Mouse (Mus musculus): ENCODE measurements at regions not wholly inside any gene's neighbourhood (a gene's known extent, or its start where the extent isn't known, plus 50 kb on each side); places are given as distances from the start of the nearest gene placed in this dataset.

DNA sequence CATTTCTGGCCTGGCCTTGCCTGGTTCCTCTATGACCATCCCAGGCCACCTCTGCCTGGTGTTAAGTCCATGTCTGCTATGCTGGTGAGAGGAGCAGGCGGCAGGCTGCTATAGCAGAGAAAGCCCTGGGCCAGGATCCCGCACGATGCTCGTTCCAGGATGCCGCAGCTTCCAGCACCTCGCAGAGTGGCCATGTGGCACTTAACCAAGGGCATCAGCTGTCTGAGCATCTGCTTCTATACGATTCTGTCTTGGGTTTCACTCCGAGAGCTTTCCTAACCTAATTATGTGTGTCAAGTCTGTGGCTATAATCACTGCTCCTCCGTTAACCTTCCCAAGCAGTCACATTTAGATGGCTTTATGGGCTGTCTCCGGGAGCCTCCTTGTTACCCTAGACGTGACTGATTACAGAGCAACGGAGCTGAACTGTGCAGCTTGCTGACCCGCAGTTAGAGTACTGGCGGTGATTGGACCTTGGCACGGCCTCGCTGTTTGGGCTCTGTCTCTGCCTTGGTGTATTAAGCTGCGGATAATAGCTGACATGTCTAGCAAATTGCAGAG is 64.4 kb downstream of the Ackr3 start:
- H3K4me3 ChIP-seq (ENCODE audit: low read depth, low read length), result no peak overlapping the region
- no peak overlapping the region for H3K27ac ChIP-seq (ENCODE audit: low read depth, low read length)
- no peak overlapping the region for H3K4me2 ChIP-seq
- no peaks in the 10 kb centered on the region for H3K9me3 ChIP-seq (replicated peaks; ENCODE audit: control insufficient read depth, low read length)
- H3K27me3 ChIP-seq (ENCODE audit: control insufficient read depth, insufficient read depth, low read length), result no peaks in the 10 kb centered on the region; the same call in 1 of the 2 replicates
- WGBS (ENCODE audit: insufficient replicate concordance), result 69% methylated on average over 17 of the region's 17 CpGs
- no peak overlapping the region for H3K9ac ChIP-seq (ENCODE audit: low read depth, low read length)
- H3K36me3 ChIP-seq (ENCODE audit: control insufficient read depth, insufficient read depth, low read length), result no peaks in the 10 kb centered on the region
- H3K4me1 ChIP-seq (ENCODE audit: control insufficient read depth, insufficient read depth, low read length), result no peaks in the 10 kb centered on the region; the same call in 1 of the 2 replicates
- ATAC-seq (replicated peaks; ENCODE audit: insufficient number of reproducible peaks, low FRiP score, low TSS enrichment), result no peak

GRCm38 (mm10) chr1:90268951-90269350 is 65.2 kb downstream of the Ackr3 start:
- no peaks in the 10 kb centered on the region for H3K9me3 ChIP-seq (replicated peaks; ENCODE audit: control insufficient read depth, low read length)
- no peak overlapping the region for H3K4me3 ChIP-seq (ENCODE audit: low read depth, low read length)
- peaks cover 5% of the 10 kb centered on the region; the same call in 1 of the 2 replicates for H3K4me1 ChIP-seq (ENCODE audit: control insufficient read depth, insufficient read depth, low read length)
- no peaks in the 10 kb centered on the region for H3K36me3 ChIP-seq (ENCODE audit: control insufficient read depth, insufficient read depth, low read length)
- WGBS (ENCODE audit: insufficient replicate concordance), result 78% methylated on average over 7 of the region's 7 CpGs
- no peak overlapping the region for H3K27ac ChIP-seq (ENCODE audit: low read depth, low read length)
- no peak for ATAC-seq (replicated peaks; ENCODE audit: insufficient number of reproducible peaks, low FRiP score, low TSS enrichment)
- no peak overlapping the region for H3K4me2 ChIP-seq
- no peak overlapping the region for H3K9ac ChIP-seq (ENCODE audit: low read depth, low read length)
- no peaks in the 10 kb centered on the region; the same call in 1 of the 2 replicates for H3K27me3 ChIP-seq (ENCODE audit: control insufficient read depth, insufficient read depth, low read length)

- 84% methylated on average over 1 of the region's 1 CpGs for WGBS (ENCODE audit: insufficient replicate concordance)
Observed at GRCm38 (mm10) chr1:90269836-90270235, 66.1 kb downstream of the Ackr3 start.

GRCm38 (mm10) chr1:90271326-90271725 is 67.5 kb downstream of the Ackr3 start:
- no peak overlapping the region for H3K4me3 ChIP-seq (ENCODE audit: low read depth, low read length)
- no peaks in the 10 kb centered on the region for H3K9me3 ChIP-seq (replicated peaks; ENCODE audit: control insufficient read depth, low read length)
- H3K36me3 ChIP-seq (ENCODE audit: control insufficient read depth, insufficient read depth, low read length), result no peaks in the 10 kb centered on the region
- no peak overlapping the region for H3K4me2 ChIP-seq
- 84% methylated on average over 3 of the region's 3 CpGs for whole genome bisulfite sequencing (ENCODE audit: insufficient replicate concordance)
- H3K27me3 ChIP-seq (ENCODE audit: control insufficient read depth, insufficient read depth, low read length), result no peaks in the 10 kb centered on the region; the same call in 1 of the 2 replicates
- H3K9ac ChIP-seq (ENCODE audit: low read depth, low read length), result no peak overlapping the region
- ATAC-seq (replicated peaks; ENCODE audit: insufficient number of reproducible peaks, low FRiP score, low TSS enrichment), result no peak
- H3K4me1 ChIP-seq (ENCODE audit: control insufficient read depth, insufficient read depth, low read length), result peaks cover 5% of the 10 kb centered on the region; the same call in 1 of the 2 replicates
- no peak overlapping the region for H3K27ac ChIP-seq (ENCODE audit: low read depth, low read length)

More at GRCm38 (mm10) chr1:90269836-90270235, 66.1 kb downstream of the Ackr3 start:
- Histone ChIP-seq H3K27me3 (ENCODE audit: control insufficient read depth, insufficient read depth, low read length) (no peaks in the 10 kb centered on the region; the same call in 1 of the 2 replicates), H3K4me2 (no peak overlapping the region), H3K27ac (ENCODE audit: low read depth, low read length) (no peak overlapping the region), H3K4me1 (ENCODE audit: control insufficient read depth, insufficient read depth, low read length) (peaks cover 5% of the 10 kb centered on the region; the same call in 1 of the 2 replicates), H3K36me3 (ENCODE audit: control insufficient read depth, insufficient read depth, low read length) (no peaks in the 10 kb centered on the region), H3K9me3 (replicated peaks; ENCODE audit: control insufficient read depth, low read length) (no peaks in the 10 kb centered on the region), H3K9ac (ENCODE audit: low read depth, low read length) (no peak overlapping the region), H3K4me3 (ENCODE audit: low read depth, low read length) (no peak overlapping the region)
- no peak for ATAC-seq (replicated peaks; ENCODE audit: insufficient number of reproducible peaks, low FRiP score, low TSS enrichment)

GRCm38 (mm10) chr1:90272411-90272810 is 68.6 kb downstream of the Ackr3 start:
- no peaks in the 10 kb centered on the region for H3K9me3 ChIP-seq (replicated peaks; ENCODE audit: control insufficient read depth, low read length)
- no peaks in the 10 kb centered on the region for H3K27me3 ChIP-seq (ENCODE audit: control insufficient read depth, insufficient read depth, low read length)
- ATAC-seq (replicated peaks; ENCODE audit: insufficient number of reproducible peaks, low FRiP score, low TSS enrichment), result no peak
- no peak overlapping the region for H3K9ac ChIP-seq (ENCODE audit: low read depth, low read length)
- H3K4me3 ChIP-seq (ENCODE audit: low read depth, low read length), result no peak overlapping the region
- H3K36me3 ChIP-seq (ENCODE audit: control insufficient read depth, insufficient read depth, low read length), result no peaks in the 10 kb centered on the region
- H3K4me2 ChIP-seq, result no peak overlapping the region
- WGBS (ENCODE audit: insufficient replicate concordance), result 96% methylated on average over 5 of the region's 5 CpGs
- peaks cover 5% of the 10 kb centered on the region; the same call in 1 of the 2 replicates for H3K4me1 ChIP-seq (ENCODE audit: control insufficient read depth, insufficient read depth, low read length)
- no peak overlapping the region for H3K27ac ChIP-seq (ENCODE audit: low read depth, low read length)

DNA sequence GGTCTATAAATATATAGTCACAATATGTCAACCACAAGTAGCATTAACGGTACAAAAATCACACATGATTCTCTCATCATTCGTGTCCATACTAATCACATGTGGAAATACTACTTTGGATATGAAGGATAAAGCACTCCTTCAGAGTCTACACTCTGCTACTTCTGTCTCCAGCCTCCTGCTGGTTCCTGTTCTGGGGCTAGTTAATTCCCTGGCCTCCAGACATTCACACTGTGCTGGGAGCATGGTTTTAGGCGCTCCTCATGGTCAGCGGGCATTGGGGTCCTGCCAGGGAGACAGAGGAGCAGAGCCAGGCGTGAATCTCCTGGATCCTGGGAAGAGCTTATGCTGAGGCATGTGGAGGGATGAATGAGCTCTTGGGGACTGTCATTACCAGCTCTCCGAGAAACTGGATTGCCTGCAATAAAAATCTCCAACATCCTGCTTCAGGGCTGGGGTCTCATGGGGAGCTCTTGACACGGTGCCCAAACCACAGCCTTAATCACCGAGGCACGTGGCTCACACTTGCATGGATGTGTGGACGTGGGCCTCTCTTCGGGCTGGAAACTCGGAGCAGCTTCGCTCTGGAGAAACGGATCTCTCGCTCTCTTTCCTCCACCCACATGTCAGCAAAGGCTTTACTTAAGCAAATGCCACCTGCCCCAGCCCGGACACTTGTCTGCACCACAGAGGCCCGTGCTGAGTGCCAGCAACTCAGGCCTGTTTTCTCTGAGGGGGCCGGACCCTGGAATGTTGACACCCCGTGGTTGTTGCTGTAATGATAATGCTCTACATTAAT is 69.2 kb downstream of the Ackr3 start:
- Histone ChIP-seq H3K27ac (ENCODE audit: low read depth, low read length) (0 out of 2 replicates have a peak overlapping the region, but pooled peaks have one; percentile 22), H3K9me3 (replicated peaks; ENCODE audit: control insufficient read depth, low read length) (no peaks in the 10 kb centered on the region), H3K4me3 (ENCODE audit: low read depth, low read length) (no peak overlapping the region), H3K4me2 (no peak overlapping the region), H3K9ac (ENCODE audit: low read depth, low read length) (no peak overlapping the region), H3K27me3 (ENCODE audit: control insufficient read depth, insufficient read depth, low read length) (no peaks in the 10 kb centered on the region), H3K4me1 (ENCODE audit: control insufficient read depth, insufficient read depth, low read length) (peaks cover 5% of the 10 kb centered on the region; the same call in 1 of the 2 replicates), H3K36me3 (ENCODE audit: control insufficient read depth, insufficient read depth, low read length) (no peaks in the 10 kb centered on the region)
- WGBS (ENCODE audit: insufficient replicate concordance), result 77% methylated on average over 19 of the region's 19 CpGs
- no peak for ATAC-seq (replicated peaks; ENCODE audit: insufficient number of reproducible peaks, low FRiP score, low TSS enrichment)

- Histone ChIP-seq H3K27ac (ENCODE audit: low read depth, low read length) (0 out of 2 replicates have a peak overlapping the region, but pooled peaks have one; percentile 22), H3K4me2 (no peak overlapping the region), H3K27me3 (ENCODE audit: control insufficient read depth, insufficient read depth, low read length) (no peaks in the 10 kb centered on the region), H3K36me3 (ENCODE audit: control insufficient read depth, insufficient read depth, low read length) (no peaks in the 10 kb centered on the region), H3K9me3 (replicated peaks; ENCODE audit: control insufficient read depth, low read length) (no peaks in the 10 kb centered on the region), H3K4me1 (ENCODE audit: control insufficient read depth, insufficient read depth, low read length) (0 out of 2 replicates have a peak, but pooled peaks cover 5% of the 10 kb centered on the region), H3K4me3 (ENCODE audit: low read depth, low read length) (no peak overlapping the region), H3K9ac (ENCODE audit: low read depth, low read length) (no peak overlapping the region)
- no peak for ATAC-seq (replicated peaks; ENCODE audit: insufficient number of reproducible peaks, low FRiP score, low TSS enrichment)
Observed at GRCm38 (mm10) chr1:90273629-90273928, 69.8 kb downstream of the Ackr3 start.

DNA sequence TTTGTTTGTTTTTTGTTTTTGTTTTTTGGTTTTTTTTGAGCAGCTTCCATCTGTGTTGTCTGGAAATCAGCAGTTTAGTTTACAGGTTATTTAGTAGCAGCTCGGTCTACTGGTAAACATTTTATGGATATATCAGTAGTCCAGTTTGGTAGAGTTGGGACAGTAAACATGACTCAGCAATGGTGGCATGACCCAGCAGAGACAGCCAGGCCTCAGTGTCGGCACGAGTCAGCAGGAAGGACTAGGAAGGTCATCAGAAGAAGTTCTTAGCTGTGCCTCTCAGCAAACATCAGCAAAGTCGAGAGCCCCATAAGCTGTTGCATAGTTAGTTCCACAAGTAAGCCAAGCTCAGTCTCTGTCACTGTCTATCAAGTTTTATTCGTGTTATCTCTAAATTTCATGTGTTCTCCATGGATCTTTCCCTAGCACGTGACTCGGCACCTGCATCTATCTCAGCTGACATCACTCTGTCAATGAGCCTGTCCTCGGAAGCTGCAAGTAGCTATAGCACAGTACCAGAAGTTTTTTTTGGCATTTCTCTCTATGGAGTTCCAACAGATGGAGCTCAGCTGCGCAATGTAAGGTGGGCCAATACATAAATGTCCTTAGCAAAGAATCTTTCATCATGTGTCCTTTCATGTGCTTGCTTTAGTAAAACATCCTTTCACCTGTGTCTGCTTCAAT is 71.3 kb downstream of the Ackr3 start:
- ATAC-seq (replicated peaks; ENCODE audit: insufficient number of reproducible peaks, low FRiP score, low TSS enrichment), result peak; percentile 72
- Histone ChIP-seq H3K36me3 (ENCODE audit: control insufficient read depth, insufficient read depth, low read length) (no peaks in the 10 kb centered on the region), H3K4me2 (no peak overlapping the region), H3K9me3 (replicated peaks; ENCODE audit: control insufficient read depth, low read length) (no peaks in the 10 kb centered on the region), H3K4me1 (ENCODE audit: control insufficient read depth, insufficient read depth, low read length) (0 out of 2 replicates have a peak, but pooled peaks cover 5% of the 10 kb centered on the region), H3K9ac (ENCODE audit: low read depth, low read length) (peak overlapping the region; percentile 3; the same call in 1 of the 2 replicates), H3K4me3 (ENCODE audit: low read depth, low read length) (no peak overlapping the region), H3K27me3 (ENCODE audit: control insufficient read depth, insufficient read depth, low read length) (no peaks in the 10 kb centered on the region), H3K27ac (ENCODE audit: low read depth, low read length) (peak overlapping the region; percentile 64; the same call in 1 of the 2 replicates)
- WGBS (ENCODE audit: insufficient replicate concordance), result 75% methylated on average over 9 of the region's 9 CpGs
